Mouse (Mus musculus) neural tube, embryonic 13.5 days (tissue): Measurements from ENCODE around the gene Pkm. TPM values are rescaled to one million over a fixed set of nuclear protein-coding genes. Genes with fewer than 3 reads are reported as not detected.
A peak's percentile ranks its signal among the peaks of the same experiment; 100 is the strongest.

Source experiments
- ATAC-seq: fragments of 200-750 bp; cut with Nextera tagmentation; 2 replicates; pipeline ENCODE4 v1.8.0; 2017; ENCODE audit warnings: low read depth, mild to moderate bottlenecking, moderate TSS enrichment, moderate library complexity
- H3K27ac ChIP-seq: fragments of 300-500 bp; sonication (generic); replicated peaks from 2 replicates; pipeline ENCODE4 v1.5.1; 2015; ENCODE audit warnings: moderate library complexity, mild to moderate bottlenecking, inconsistent platforms
- H3K27me3 ChIP-seq: fragments of 300-500 bp; sonication (generic); 2 replicates; pipeline ENCODE4 v1.6.1; 2015; ENCODE audit warnings: mild to moderate bottlenecking, inconsistent platforms
- H3K36me3 ChIP-seq: fragments of 300-500 bp; sonication (generic); 2 replicates; pipeline ENCODE4 v1.6.1; 2015; ENCODE audit warnings: mild to moderate bottlenecking, inconsistent platforms
- H3K4me1 ChIP-seq: fragments of 300-500 bp; sonication (generic); replicated peaks from 2 replicates; pipeline ENCODE4 v1.6.1; 2015; ENCODE audit warnings: inconsistent platforms
- H3K4me2 ChIP-seq: fragments of 300-500 bp; sonication (generic); 2 replicates; pipeline ENCODE4 v1.6.1; 2015; ENCODE audit warnings: inconsistent platforms, mild to moderate bottlenecking, moderate library complexity
- H3K4me3 ChIP-seq: fragments of 300-500 bp; sonication (generic); 2 replicates; pipeline ENCODE4 v1.5.1; 2015; ENCODE audit warnings: mild to moderate bottlenecking, inconsistent platforms
- H3K9ac ChIP-seq: fragments of 300-500 bp; sonication (generic); 2 replicates; pipeline ENCODE4 v1.6.1; 2015; ENCODE audit warnings: moderate library complexity, mild to moderate bottlenecking, inconsistent platforms
- H3K9me3 ChIP-seq: fragments of 300-500 bp; sonication (generic); 2 replicates; pipeline ENCODE4 v1.6.1; 2016; ENCODE audit warnings: inconsistent platforms
- WGBS: fragments of 180-500 bp; shearing (Covaris S2); methylation state at CpG from one replicate; pipeline ENCODE4 v1.1.7; 2015; 5-methylcytosine and 5-hydroxymethylcytosine counted together
- polyA plus RNA-seq: library from polyadenylated mRNA; unstranded; fragments of >200 nt; fragmentation: Nextera tagmentation; extraction: Ambion mirVana; gene quantifications from 2 replicates; pipeline ENCODE4 v1.2.1, GENCODE M21; 2015

Pkm gene
- 1,094 and 1,196 TPM in 2 replicates for polyA plus RNA-seq

GRCm38 (mm10) chr9:59655958-59656634, at the start of gene Pkm:
Gene Pkm, plus strand, starts transcription at chr9:59656368.
- Histone ChIP-seq H3K4me3 (peak within 1 kb of the TSS; percentile 84), H3K9ac (peak within 1 kb of the TSS; percentile 95), H3K36me3 (peaks cover 19% of the 10 kb centered on the region), H3K4me2 (peak within 1 kb of the TSS; percentile 90), H3K9me3 (no peaks in the 10 kb centered on the region), H3K27me3 (no peaks in the 10 kb centered on the region), H3K4me1 (peaks cover 36% of the 10 kb centered on the region), H3K27ac (peak within 1 kb of the TSS; percentile 99)
- peak; percentile 87 for ATAC-seq
- under 1% methylated on average over 46 of the region's 46 CpGs for WGBS

GRCm38 (mm10) chr9:59610950-59611349, 45.2 kb upstream of the Pkm start:
- H3K27me3 ChIP-seq = no peaks in the 10 kb centered on the region
- H3K4me2 ChIP-seq = no peak overlapping the region
- no peak overlapping the region for H3K9ac ChIP-seq
- ATAC-seq = no peak
- H3K27ac ChIP-seq = no peak overlapping the region
- WGBS = 94% methylated on average over 2 of the region's 2 CpGs
- H3K4me1 ChIP-seq = no peaks in the 10 kb centered on the region
- H3K9me3 ChIP-seq = no peaks in the 10 kb centered on the region
- H3K36me3 ChIP-seq = 0 out of 2 replicates have a peak, but pooled peaks cover 7% of the 10 kb centered on the region
- H3K4me3 ChIP-seq = no peak overlapping the region

GRCm38 (mm10) chr9:59615797-59616196, 40.4 kb upstream of the Pkm start:
- no peak for ATAC-seq

DNA sequence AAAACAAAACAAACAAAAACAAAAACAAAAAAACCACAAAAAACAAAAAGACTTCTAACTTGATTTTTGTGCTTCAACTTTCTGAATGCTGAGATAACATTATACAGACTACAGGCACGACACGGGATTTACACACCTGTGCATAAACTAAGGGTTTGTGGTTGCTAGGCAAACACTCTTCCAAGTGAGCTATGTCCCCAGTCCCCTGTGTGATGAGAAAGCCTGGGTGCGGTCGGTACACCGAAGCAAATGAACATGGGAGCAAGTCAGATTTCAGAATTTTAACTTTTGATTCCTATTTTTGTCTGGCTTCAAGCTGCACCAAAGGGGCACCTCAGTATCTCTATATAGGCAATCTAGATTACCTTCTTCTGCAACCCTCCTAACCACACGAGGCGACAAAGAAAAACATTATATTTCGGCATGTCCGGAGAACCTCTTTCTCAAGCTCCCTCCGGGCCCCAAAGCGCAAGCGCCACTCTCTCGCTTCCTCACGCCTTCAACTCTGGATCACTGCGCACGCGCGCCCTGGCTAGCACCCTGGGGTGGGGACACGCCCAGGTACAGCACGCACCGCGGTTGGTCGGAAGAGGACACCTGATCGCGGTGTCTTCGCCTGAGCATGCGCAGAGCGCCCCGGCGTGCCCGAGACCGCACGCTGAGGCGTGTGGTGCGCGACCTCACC, 39.4 kb upstream of the Pkm start, which contains the start of gene Parp6:
Gene Parp6, plus strand, starts transcription at position 663 of the 685 bp plus-strand sequence.
- peaks cover 33% of the 10 kb centered on the region for H3K4me1 ChIP-seq

More at GRCm38 (mm10) chr9:59615797-59616196, 40.4 kb upstream of the Pkm start:
- Histone ChIP-seq H3K9me3 (no peaks in the 10 kb centered on the region), H3K4me3 (no peak overlapping the region), H3K4me1 (peaks cover 33% of the 10 kb centered on the region), H3K36me3 (no peaks in the 10 kb centered on the region), H3K27me3 (no peaks in the 10 kb centered on the region), H3K4me2 (no peak overlapping the region), H3K9ac (no peak overlapping the region), H3K27ac (no peak overlapping the region)
- 85% methylated on average over 2 of the region's 2 CpGs for WGBS

GRCm38 (mm10) chr9:59617307-59617973, 38.7 kb upstream of the Pkm start:
- Histone ChIP-seq H3K27ac (peak overlapping the region; percentile 96), H3K9me3 (no peaks in the 10 kb centered on the region), H3K4me2 (peak overlapping the region; percentile 73), H3K9ac (peak overlapping the region; percentile 95), H3K27me3 (no peaks in the 10 kb centered on the region), H3K36me3 (peaks cover 9% of the 10 kb centered on the region), H3K4me3 (peak overlapping the region; percentile 97), H3K4me1 (peaks cover 33% of the 10 kb centered on the region)
- peak; percentile 61 for ATAC-seq
- whole genome bisulfite sequencing = under 1% methylated on average over 42 of the region's 58 CpGs

More for the DNA sequence above, 39.4 kb upstream of the Pkm start, which contains the start of gene Parp6:
- Histone ChIP-seq H3K9ac (peak within 1 kb of the TSS; percentile 95), H3K4me2 (peak within 1 kb of the TSS; percentile 73), H3K9me3 (no peaks in the 10 kb centered on the region), H3K36me3 (0 out of 2 replicates have a peak, but pooled peaks cover 3% of the 10 kb centered on the region), H3K27ac (peak within 1 kb of the TSS; percentile 96), H3K4me3 (peak within 1 kb of the TSS; percentile 97), H3K27me3 (no peaks in the 10 kb centered on the region)
- peak; percentile 98 for ATAC-seq
- 1% methylated on average over 35 of the region's 36 CpGs for WGBS

DNA sequence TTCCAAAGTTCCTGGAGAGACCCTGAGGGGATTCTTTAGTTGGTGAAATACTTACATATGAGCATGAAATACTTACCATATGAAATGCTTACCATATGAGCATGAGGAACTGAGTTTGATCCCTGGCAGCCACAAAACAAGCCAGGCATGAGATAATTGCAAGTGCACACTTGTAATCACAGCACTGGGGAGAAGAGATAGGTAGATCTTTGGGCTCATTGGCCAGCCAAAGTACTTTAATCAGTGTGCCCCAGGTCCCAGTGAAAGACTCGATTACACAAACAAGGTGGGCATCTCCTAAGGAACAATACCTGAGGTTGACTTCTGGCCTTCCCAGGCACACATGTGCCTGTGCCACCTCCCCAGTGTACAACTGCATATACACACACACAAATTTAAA, 17.8 kb upstream of the Pkm start:
- Histone ChIP-seq H3K9ac (no peak overlapping the region), H3K9me3 (no peaks in the 10 kb centered on the region), H3K27ac (no peak overlapping the region), H3K4me1 (no peaks in the 10 kb centered on the region), H3K4me3 (no peak overlapping the region), H3K36me3 (peaks cover 82% of the 10 kb centered on the region), H3K27me3 (no peaks in the 10 kb centered on the region), H3K4me2 (no peak overlapping the region)
- 94% methylated on average over 1 of the region's 1 CpGs for WGBS
- ATAC-seq = no peak

- Histone ChIP-seq H3K27ac (no peak overlapping the region), H3K4me3 (no peak overlapping the region), H3K9me3 (no peaks in the 10 kb centered on the region), H3K36me3 (peaks cover 79% of the 10 kb centered on the region), H3K27me3 (no peaks in the 10 kb centered on the region), H3K9ac (no peak overlapping the region), H3K4me2 (no peak overlapping the region), H3K4me1 (no peaks in the 10 kb centered on the region)
- WGBS = 89% methylated on average over 4 of the region's 4 CpGs
- ATAC-seq = no peak
Measured at GRCm38 (mm10) chr9:59639936-59640335, 16.2 kb upstream of the Pkm start.

DNA sequence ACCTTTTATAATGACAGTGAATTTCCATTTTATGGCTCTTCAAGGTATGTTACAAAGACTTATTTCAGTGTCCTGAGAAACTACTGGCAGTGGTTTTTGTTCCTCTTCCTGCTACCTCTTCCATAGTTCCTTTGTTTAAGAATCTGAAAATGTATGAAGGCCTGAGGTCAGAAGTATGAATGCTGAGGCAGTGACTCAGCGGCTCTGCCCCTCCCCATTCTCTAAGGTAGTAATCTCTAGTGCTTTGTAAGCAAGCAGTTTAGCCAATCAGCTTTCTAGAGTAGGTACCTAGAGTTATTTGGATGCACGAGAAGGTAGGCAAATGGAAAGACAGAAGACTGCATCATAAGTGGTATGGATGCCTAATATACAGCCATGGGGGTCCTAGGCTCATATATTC, 14.8 kb upstream of the Pkm start:
- Histone ChIP-seq H3K4me1 (no peaks in the 10 kb centered on the region), H3K4me2 (no peak overlapping the region), H3K9ac (no peak overlapping the region), H3K36me3 (peaks cover 77% of the 10 kb centered on the region), H3K9me3 (no peaks in the 10 kb centered on the region), H3K27me3 (no peaks in the 10 kb centered on the region), H3K27ac (no peak overlapping the region), H3K4me3 (no peak overlapping the region)
- 75% methylated on average over 2 of the region's 2 CpGs for WGBS
- no peak for ATAC-seq

DNA sequence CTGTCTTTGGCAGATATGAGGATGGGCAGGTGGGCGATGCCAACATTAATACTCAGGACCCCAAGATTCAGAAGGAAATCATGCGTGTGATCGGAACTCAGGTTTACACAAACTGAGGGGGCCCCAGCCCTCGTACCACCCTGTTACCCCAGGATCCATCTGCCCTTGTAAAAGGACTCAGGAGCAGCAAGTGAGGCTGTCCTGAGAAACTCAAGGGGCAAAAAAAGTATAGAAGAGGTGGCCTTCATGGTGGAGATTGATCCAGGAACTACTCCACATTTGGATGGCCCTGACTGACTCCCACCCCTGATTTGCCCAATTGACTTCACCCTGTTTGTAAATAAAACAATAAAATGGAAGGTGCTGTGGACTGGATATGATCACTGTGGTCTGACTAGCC, 6.3 kb upstream of the Pkm start:
- Histone ChIP-seq H3K27me3 (no peaks in the 10 kb centered on the region), H3K36me3 (peaks cover 69% of the 10 kb centered on the region), H3K4me2 (no peak overlapping the region), H3K9me3 (no peaks in the 10 kb centered on the region), H3K4me1 (no peaks in the 10 kb centered on the region), H3K4me3 (no peak overlapping the region), H3K9ac (no peak overlapping the region), H3K27ac (no peak overlapping the region)
- over 99% methylated on average over 4 of the region's 4 CpGs for WGBS
- no peak for ATAC-seq

DNA sequence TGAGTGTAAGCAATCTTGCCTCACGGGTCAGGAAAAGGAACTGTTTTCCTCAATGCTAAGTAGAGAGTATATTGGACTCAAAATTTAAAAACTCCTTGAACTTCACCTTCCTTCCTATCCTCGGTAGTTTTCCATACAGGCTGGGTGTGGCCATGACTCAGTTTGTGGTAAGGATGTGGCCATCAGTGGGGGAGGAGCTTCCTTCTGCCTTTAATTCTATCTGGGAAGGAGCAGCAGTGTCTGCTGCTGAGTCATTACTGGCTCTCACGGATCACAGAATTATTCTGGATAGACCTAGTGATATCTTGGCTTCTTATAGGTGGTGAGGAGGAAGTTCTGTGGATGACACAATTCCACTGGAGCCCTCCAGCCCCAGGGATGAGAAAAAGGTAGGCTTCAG, 2.8 kb upstream of the Pkm start:
- Histone ChIP-seq H3K9me3 (no peaks in the 10 kb centered on the region), H3K4me2 (no peak overlapping the region), H3K4me1 (peaks cover 9% of the 10 kb centered on the region), H3K36me3 (peaks cover 38% of the 10 kb centered on the region), H3K27me3 (no peaks in the 10 kb centered on the region), H3K9ac (no peak overlapping the region), H3K4me3 (no peak overlapping the region), H3K27ac (no peak overlapping the region)
- ATAC-seq = no peak
- 36% methylated on average over 3 of the region's 3 CpGs for WGBS

DNA sequence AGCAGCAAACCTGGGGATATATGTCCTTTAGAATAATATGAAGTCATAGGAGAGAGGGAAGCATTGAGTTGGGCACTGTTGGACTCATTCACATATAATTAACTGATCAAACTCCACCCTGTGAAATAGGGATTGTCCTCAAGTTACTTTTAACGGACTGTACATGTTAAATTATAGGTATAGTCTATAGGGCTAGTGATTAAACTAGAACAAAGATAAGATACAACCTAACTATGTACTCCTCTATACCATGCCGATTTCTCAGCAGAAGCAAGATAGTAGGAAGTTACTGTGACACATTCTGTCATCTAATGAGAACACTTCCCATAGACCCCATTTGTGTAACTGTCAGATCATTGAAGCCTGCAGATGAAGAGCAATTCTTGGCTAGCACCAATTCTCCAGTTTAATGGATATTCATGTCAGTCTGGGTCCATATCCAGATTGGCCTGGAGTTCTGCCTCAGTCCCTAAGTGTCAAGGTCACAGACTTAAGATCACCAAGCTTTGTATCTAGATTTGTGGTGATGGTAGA, 1.7 kb upstream of the Pkm start:
- H3K4me3 ChIP-seq = no peak overlapping the region
- 93% methylated on average over 2 of the region's 2 CpGs for WGBS
- no peaks in the 10 kb centered on the region for H3K9me3 ChIP-seq
- H3K9ac ChIP-seq = no peak overlapping the region
- no peak overlapping the region for H3K27ac ChIP-seq
- H3K36me3 ChIP-seq = peaks cover 27% of the 10 kb centered on the region
- ATAC-seq = no peak
- no peaks in the 10 kb centered on the region for H3K27me3 ChIP-seq
- peaks cover 21% of the 10 kb centered on the region for H3K4me1 ChIP-seq
- H3K4me2 ChIP-seq = no peak overlapping the region
